Mouse (Mus musculus) spleen, postnatal 36 days (tissue): Measurements from ENCODE around the gene Sass6.
"Not testable (repeated sequence)": the region's sequence is repeated elsewhere in the genome, so short reads cannot be mapped to it uniquely, and the experiment has no call there.

Source experiments
- DNase-seq, 2 experiments: peaks; one replicate each; pipeline ENCODE4 v3.0.0; 2022; ENCODE audit warnings: low spot score in 2 of 2, mixed read lengths in 1 of 2

Sass6 gene

GRCm38 (mm10) chr3:116594728-116595602, at the start of gene Sass6:
Gene Sass6 (plus strand): TSS chr3:116594982.
- DNase-seq, result peak; percentile 94 to 95

- no peak for DNase-seq
These were observed 47.4 kb upstream of the Sass6 start for GRCm38 (mm10) chr3:116547430-116547829.

GRCm38 (mm10) chr3:116551362-116551761, 43.4 kb upstream of the Sass6 start:
- DNase-seq, result no peak

- not testable (repeated sequence) for DNase-seq
These were observed 33.5 kb upstream of the Sass6 start for GRCm38 (mm10) chr3:116561315-116561714.

GRCm38 (mm10) chr3:116562408-116563094, 32.2 kb upstream of the Sass6 start, which contains the start of gene Lrrc39:
Gene Lrrc39 (plus strand): TSS chr3:116562973.
- peak; percentile 10 to 41 for DNase-seq

- DNase-seq, result no peak
These were observed 31.7 kb upstream of the Sass6 start for GRCm38 (mm10) chr3:116563095-116563492.

- no peak for DNase-seq
These were observed 24.2 kb upstream of the Sass6 start for GRCm38 (mm10) chr3:116570628-116571027.

GRCm38 (mm10) chr3:116577286-116577685, 17.5 kb upstream of the Sass6 start:
- no peak for DNase-seq

GRCm38 (mm10) chr3:116582201-116582600, 12.6 kb upstream of the Sass6 start:
- no peak for DNase-seq

GRCm38 (mm10) chr3:116594076-116594727, 580 bp upstream of the Sass6 start:
- no peak for DNase-seq

- no peak for DNase-seq
These were observed 815 bp downstream of the Sass6 start for GRCm38 (mm10) chr3:116595603-116595991.

- DNase-seq, result no peak
These were observed 4.9 kb downstream of the Sass6 start for GRCm38 (mm10) chr3:116599705-116600104.

- no peak for DNase-seq
These were observed 6.2 kb downstream of the Sass6 start for GRCm38 (mm10) chr3:116601005-116601404.

- DNase-seq, result no peak
These were observed 7.0 kb downstream of the Sass6 start for GRCm38 (mm10) chr3:116601781-116602180.

- DNase-seq, result no peak
These were observed 9.8 kb downstream of the Sass6 start for GRCm38 (mm10) chr3:116604570-116604969.

- DNase-seq, result no peak
These were observed 19.6 kb downstream of the Sass6 start, which contains the start of gene Trmt13 for GRCm38 (mm10) chr3:116614295-116614892. Gene Trmt13 (minus strand): TSS chr3:116614587.

GRCm38 (mm10) chr3:116615318-116616068, 20.7 kb downstream of the Sass6 start:
- DNase-seq, result no peak

GRCm38 (mm10) chr3:116618855-116619254, 24.1 kb downstream of the Sass6 start:
- no peak for DNase-seq

- DNase-seq, result no peak
These were observed 26.0 kb downstream of the Sass6 start for GRCm38 (mm10) chr3:116620636-116621370.

GRCm38 (mm10) chr3:116622641-116623040, 27.9 kb downstream of the Sass6 start:
- no peak for DNase-seq
